Mouse (Mus musculus) kidney, adult 2 months (tissue): Measurements from ENCODE around the gene Nwd1.

Experiments used
- CTCF ChIP-seq: fragments of 200-500 bp; conservative IDR thresholded peaks from 2 replicates; pipeline ENCODE4 v1.5.1; 2011; ENCODE audit warnings: low read depth, mild to moderate bottlenecking, control low read depth, low read length, moderate library complexity, mixed read lengths; ENCODE audit not compliant: insufficient read depth, insufficient read length
- POLR2A ChIP-seq: fragments of 200-500 bp; IDR thresholded peaks from one replicate; pipeline ENCODE4 v1.6.1; 2011; ENCODE audit warnings: low read depth, low read length, control low read depth

DNA sequence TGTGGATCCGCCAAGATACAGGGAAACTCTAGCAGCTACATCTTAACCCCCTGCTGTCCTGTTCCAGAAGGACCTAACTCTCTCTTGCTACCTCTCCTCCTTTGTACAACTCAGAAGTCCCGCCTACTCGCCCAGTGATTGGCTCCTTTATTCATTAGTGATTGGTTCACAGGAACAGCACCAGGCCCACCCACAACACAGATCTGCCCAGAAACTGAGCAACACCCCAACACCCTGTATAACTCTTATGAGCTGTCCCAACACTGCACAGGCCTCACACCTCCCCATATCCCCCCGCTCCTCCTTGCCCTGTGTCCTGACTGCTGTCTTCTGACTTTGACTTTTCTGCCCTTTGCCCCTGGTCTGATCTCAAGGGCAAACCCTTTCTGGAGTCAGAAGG, 119.2 kb downstream of the Nwd1 start:
- TF ChIP-seq CTCF (no peak), POLR2A (no peak)
